Mouse (Mus musculus): ENCODE results near the gene Spon2. TPM values are rescaled to one million over a fixed set of nuclear protein-coding genes. Genes with fewer than 3 reads are reported as not detected.

Spon2 gene
- polyA plus RNA-seq, 1 experiment from 2014 or later: 16.9 TPM

DNA sequence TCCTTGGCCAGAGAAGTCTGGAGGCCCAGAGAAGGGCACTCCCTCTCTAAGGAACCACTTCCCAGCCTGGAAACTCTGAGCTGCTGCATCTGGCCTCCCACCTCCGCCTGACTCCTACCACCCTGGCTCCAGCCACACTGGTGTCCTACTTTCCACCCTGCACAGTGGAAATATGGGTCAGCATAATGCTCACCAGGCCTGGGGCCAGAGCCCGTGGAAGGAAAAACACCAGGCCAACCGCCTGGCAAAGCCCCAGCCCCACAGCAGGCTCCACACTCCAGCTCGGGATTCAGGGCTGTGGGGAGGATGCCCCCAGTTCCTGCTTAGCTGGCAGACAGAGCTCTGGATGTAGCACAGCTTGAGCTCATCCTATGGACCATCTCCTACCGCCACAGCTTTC, 10.2 kb upstream of the Spon2 start:
- Histone ChIP-seq H3K27me3 (ENCODE audit: insufficient read depth, poor library complexity, severe bottlenecking) (no peaks in the 10 kb centered on the region), H3K4me3 (no peak overlapping the region), H3K27ac (peak overlapping the region; percentile 81), H3K9me3 (no peaks in the 10 kb centered on the region), H3K36me3 (no peaks in the 10 kb centered on the region), H3K4me1 (peaks cover 56% of the 10 kb centered on the region)
- no peak for DNase-seq (ENCODE audit: low spot score)
- 59% methylated on average over 5 of the region's 5 CpGs for WGBS

- 93% methylated on average over 5 of the region's 5 CpGs for WGBS
- no peaks in the 10 kb centered on the region for H3K36me3 ChIP-seq
Observed at GRCm38 (mm10) chr5:33225673-33226072, 7.4 kb upstream of the Spon2 start.

GRCm38 (mm10) chr5:33224491-33224890, 6.2 kb upstream of the Spon2 start:
- 59% methylated on average over 7 of the region's 7 CpGs for WGBS
- H3K27ac ChIP-seq: peak overlapping the region; percentile 62; the same call in 1 of the 2 replicates
- no peaks in the 10 kb centered on the region for H3K36me3 ChIP-seq

More at GRCm38 (mm10) chr5:33225673-33226072, 7.4 kb upstream of the Spon2 start:
- no peak for DNase-seq (ENCODE audit: low spot score)
- peaks cover 69% of the 10 kb centered on the region for H3K4me1 ChIP-seq
- no peaks in the 10 kb centered on the region for H3K27me3 ChIP-seq (ENCODE audit: insufficient read depth, poor library complexity, severe bottlenecking)
- H3K9me3 ChIP-seq: no peaks in the 10 kb centered on the region
- 0 out of 2 replicates have a peak overlapping the region, but pooled peaks have one; percentile 62 for H3K27ac ChIP-seq
- H3K4me3 ChIP-seq: no peak overlapping the region

DNA sequence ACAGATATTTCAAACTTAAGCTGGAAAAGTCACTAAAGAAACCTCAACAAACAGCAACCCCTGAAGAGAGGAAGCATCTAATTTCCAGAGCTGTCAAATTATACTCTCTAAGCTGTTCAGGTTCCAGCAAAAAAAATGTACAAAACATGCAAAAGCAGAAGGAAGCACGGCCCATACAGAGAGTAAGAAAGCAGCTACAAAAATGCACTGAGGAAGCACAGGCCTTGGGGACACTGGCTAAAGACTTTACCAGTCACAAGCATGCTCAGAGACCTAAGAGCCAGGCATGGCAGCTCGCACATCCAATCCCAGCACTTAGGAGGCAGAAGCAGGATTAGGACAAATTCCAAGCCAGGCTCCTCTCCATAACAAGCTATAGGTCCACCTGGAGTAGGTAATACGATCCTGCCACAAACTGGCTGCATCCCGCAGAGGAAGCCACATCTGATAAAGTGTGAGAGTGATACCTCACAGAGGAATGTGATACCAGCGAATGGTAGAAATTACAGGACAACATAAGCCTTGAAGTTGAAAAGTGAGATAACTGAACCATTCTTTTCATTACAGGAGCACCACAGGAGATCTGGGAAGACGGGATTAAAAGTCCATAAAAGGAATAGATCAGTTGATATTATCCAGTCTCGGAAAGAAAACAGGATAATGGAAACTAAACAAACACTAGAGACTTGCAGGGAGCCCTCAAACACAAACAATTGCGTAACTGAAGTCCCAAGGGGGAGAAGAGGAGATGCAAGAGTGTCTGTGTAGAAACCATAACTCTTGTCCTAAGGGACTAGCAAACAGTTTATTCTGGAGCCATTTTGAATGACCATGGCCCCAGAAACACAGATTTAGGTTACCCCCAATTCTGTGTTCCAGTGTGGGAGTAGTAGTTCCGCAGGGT, 4.8 kb upstream of the Spon2 start:
- no peak overlapping the region for H3K4me3 ChIP-seq
- DNase-seq (ENCODE audit: low spot score): no peak
- H3K27me3 ChIP-seq (ENCODE audit: insufficient read depth, poor library complexity, severe bottlenecking): no peaks in the 10 kb centered on the region

More at GRCm38 (mm10) chr5:33224491-33224890, 6.2 kb upstream of the Spon2 start:
- DNase-seq (ENCODE audit: low spot score): no peak
- peaks cover 69% of the 10 kb centered on the region for H3K4me1 ChIP-seq
- no peaks in the 10 kb centered on the region for H3K27me3 ChIP-seq (ENCODE audit: insufficient read depth, poor library complexity, severe bottlenecking)
- H3K9me3 ChIP-seq: no peaks in the 10 kb centered on the region
- no peak overlapping the region for H3K4me3 ChIP-seq

DNA sequence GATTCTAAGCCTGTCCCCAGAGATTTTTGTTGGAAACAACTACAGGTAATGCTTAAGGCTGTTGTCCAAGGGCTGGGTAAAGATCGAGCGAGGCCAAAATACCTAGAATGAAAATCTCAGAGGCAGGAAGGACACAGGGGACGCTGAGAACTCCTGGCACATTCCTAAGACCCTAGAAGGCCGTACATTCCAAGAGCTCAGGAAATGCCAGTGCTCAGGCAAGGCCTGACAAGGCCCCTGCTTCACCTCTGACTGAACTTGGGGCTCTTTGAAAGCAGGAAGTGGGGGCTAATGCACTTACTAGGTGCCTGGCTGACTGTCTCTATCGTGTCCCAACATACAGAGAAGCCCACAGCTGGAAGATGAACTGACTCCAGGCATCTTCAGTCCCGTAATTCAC, 4.1 kb upstream of the Spon2 start:
- Histone ChIP-seq H3K4me1 (peaks cover 77% of the 10 kb centered on the region), H3K9me3 (no peaks in the 10 kb centered on the region), H3K36me3 (no peaks in the 10 kb centered on the region), H3K27ac (peak overlapping the region; percentile 76), H3K4me3 (no peak overlapping the region), H3K27me3 (ENCODE audit: insufficient read depth, poor library complexity, severe bottlenecking) (no peaks in the 10 kb centered on the region)
- WGBS: 27% methylated on average over 6 of the region's 6 CpGs
- DNase-seq (ENCODE audit: low spot score): no peak

More for the DNA sequence above, 4.8 kb upstream of the Spon2 start:
- Histone ChIP-seq H3K4me1 (peaks cover 72% of the 10 kb centered on the region), H3K27ac (peak overlapping the region; percentile 76), H3K36me3 (no peaks in the 10 kb centered on the region), H3K9me3 (no peaks in the 10 kb centered on the region)
- WGBS: 42% methylated on average over 9 of the region's 9 CpGs

GRCm38 (mm10) chr5:33220350-33221044, 2.2 kb upstream of the Spon2 start:
- Histone ChIP-seq H3K27me3 (ENCODE audit: insufficient read depth, poor library complexity, severe bottlenecking) (no peaks in the 10 kb centered on the region), H3K4me3 (no peak overlapping the region), H3K27ac (peak overlapping the region; percentile 57; the same call in 1 of the 2 replicates), H3K9me3 (no peaks in the 10 kb centered on the region), H3K4me1 (peaks cover 92% of the 10 kb centered on the region), H3K36me3 (no peaks in the 10 kb centered on the region)
- 72% methylated on average over 10 of the region's 10 CpGs for WGBS
- DNase-seq (ENCODE audit: low spot score): no peak

DNA sequence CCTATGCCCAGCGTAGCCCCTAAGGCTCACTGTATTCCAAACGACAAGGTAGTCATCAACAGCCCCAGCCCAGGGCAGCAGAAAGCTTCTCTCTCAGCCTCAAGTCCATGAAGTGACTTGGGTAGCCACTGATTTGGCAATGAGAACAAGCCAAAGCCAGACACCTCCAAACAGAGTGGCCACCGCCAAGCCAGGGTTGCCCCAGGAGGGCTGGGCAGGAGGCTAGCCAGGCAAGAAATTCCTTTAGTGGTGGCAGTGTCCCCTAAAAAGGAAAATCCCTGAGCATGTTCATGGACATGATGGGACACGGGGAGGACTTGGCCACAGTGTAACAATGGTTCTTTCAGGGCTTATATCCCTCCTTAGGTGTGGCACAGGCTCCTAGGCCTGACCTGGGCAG, 1.6 kb upstream of the Spon2 start:
- no peak for DNase-seq (ENCODE audit: low spot score)
- WGBS: 90% methylated on average over 4 of the region's 4 CpGs
- Histone ChIP-seq H3K27me3 (ENCODE audit: insufficient read depth, poor library complexity, severe bottlenecking) (no peaks in the 10 kb centered on the region), H3K4me3 (no peak overlapping the region), H3K27ac (peak overlapping the region; percentile 57; the same call in 1 of the 2 replicates), H3K4me1 (peaks cover 92% of the 10 kb centered on the region), H3K9me3 (no peaks in the 10 kb centered on the region), H3K36me3 (no peaks in the 10 kb centered on the region)

- peaks cover 91% of the 10 kb centered on the region for H3K4me1 ChIP-seq
- H3K27ac ChIP-seq: peak overlapping the region; percentile 89
- WGBS: 79% methylated on average over 20 of the region's 20 CpGs
Observed at GRCm38 (mm10) chr5:33218746-33219449, 643 bp upstream of the Spon2 start.

GRCm38 (mm10) chr5:33217663-33218062, 592 bp downstream of the Spon2 start:
- Histone ChIP-seq H3K4me1 (peaks cover 79% of the 10 kb centered on the region), H3K27ac (peak overlapping the region; percentile 89), H3K27me3 (ENCODE audit: insufficient read depth, poor library complexity, severe bottlenecking) (no peaks in the 10 kb centered on the region), H3K36me3 (no peaks in the 10 kb centered on the region), H3K9me3 (no peaks in the 10 kb centered on the region), H3K4me3 (peak overlapping the region; percentile 36)
- DNase-seq (ENCODE audit: low spot score): peak; percentile 87
- WGBS: 14% methylated on average over 3 of the region's 3 CpGs

More at GRCm38 (mm10) chr5:33218746-33219449, 643 bp upstream of the Spon2 start:
- no peaks in the 10 kb centered on the region for H3K9me3 ChIP-seq
- H3K4me3 ChIP-seq: no peak overlapping the region
- DNase-seq (ENCODE audit: low spot score): no peak
- no peaks in the 10 kb centered on the region for H3K27me3 ChIP-seq (ENCODE audit: insufficient read depth, poor library complexity, severe bottlenecking)
- H3K36me3 ChIP-seq: no peaks in the 10 kb centered on the region

- Histone ChIP-seq H3K4me3 (no peak overlapping the region), H3K4me1 (peaks cover 57% of the 10 kb centered on the region), H3K9me3 (no peaks in the 10 kb centered on the region), H3K27me3 (ENCODE audit: insufficient read depth, poor library complexity, severe bottlenecking) (no peaks in the 10 kb centered on the region), H3K27ac (peak overlapping the region; percentile 60; the same call in 1 of the 2 replicates), H3K36me3 (0 out of 2 replicates have a peak, but pooled peaks cover 4% of the 10 kb centered on the region)
- 67% methylated on average over 4 of the region's 4 CpGs for WGBS
- no peak for DNase-seq (ENCODE audit: low spot score)
Observed at GRCm38 (mm10) chr5:33214723-33215122, 3.5 kb downstream of the Spon2 start.

- Histone ChIP-seq H3K36me3 (0 out of 2 replicates have a peak, but pooled peaks cover 4% of the 10 kb centered on the region), H3K9me3 (no peaks in the 10 kb centered on the region), H3K27ac (no peak overlapping the region), H3K4me1 (peaks cover 30% of the 10 kb centered on the region), H3K4me3 (no peak overlapping the region), H3K27me3 (ENCODE audit: insufficient read depth, poor library complexity, severe bottlenecking) (no peaks in the 10 kb centered on the region)
- 88% methylated on average over 5 of the region's 5 CpGs for WGBS
- DNase-seq (ENCODE audit: low spot score): no peak
Observed at GRCm38 (mm10) chr5:33211254-33211653, 7.0 kb downstream of the Spon2 start.

DNA sequence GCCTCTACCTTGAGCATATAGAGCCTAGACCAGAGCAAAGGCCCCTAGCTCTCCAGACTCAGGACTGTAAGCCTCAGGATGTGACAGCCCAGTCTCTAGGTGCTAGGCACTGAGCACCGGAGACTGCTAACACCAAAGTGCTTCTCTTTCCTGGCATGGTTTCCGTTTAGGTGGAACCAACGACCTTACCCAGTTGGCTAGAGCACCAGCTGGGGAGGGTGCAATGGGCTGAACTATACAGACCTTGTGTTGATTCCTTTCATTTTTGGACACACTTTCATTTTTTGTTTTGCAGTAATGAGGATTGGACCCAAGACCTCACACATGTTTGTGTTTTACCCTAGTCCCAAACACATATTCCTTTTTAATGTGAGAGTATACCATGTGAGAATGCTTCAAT, 7.7 kb downstream of the Spon2 start:
- WGBS: 86% methylated on average over 3 of the region's 3 CpGs
- 0 out of 2 replicates have a peak, but pooled peaks cover 4% of the 10 kb centered on the region for H3K36me3 ChIP-seq

More for the DNA sequence above, 7.7 kb downstream of the Spon2 start:
- H3K27ac ChIP-seq: no peak overlapping the region
- peaks cover 22% of the 10 kb centered on the region for H3K4me1 ChIP-seq
- DNase-seq (ENCODE audit: low spot score): no peak
- H3K4me3 ChIP-seq: no peak overlapping the region
- H3K27me3 ChIP-seq (ENCODE audit: insufficient read depth, poor library complexity, severe bottlenecking): no peaks in the 10 kb centered on the region
- no peaks in the 10 kb centered on the region for H3K9me3 ChIP-seq
